Comparison of ENCODE assay signal across 19 mouse cellular contexts in genomic region chr8:88091661-88092060, GRCm38 (mm10).
"Had no signal": no experiment of that assay in that cellular context is flagged by ENCODE, and none has a peak within 500 bp of the region (broad histone marks: within the 10 kb centered on the region; RNA-seq: fewer than 3 reads in every experiment).

No protein-coding gene starts in this region.

- H3K9ac ChIP-seq: limb, embryonic 12.5 days; limb, embryonic 15.5 days; liver, embryonic 14.5 days; liver, postnatal 0 days; lung, embryonic 14.5 days; neural tube, embryonic 13.5 days had no signal

- H3K27ac ChIP-seq: limb, embryonic 12.5 days; limb, embryonic 15.5 days; liver, embryonic 14.5 days; midbrain, embryonic 10.5 days; neural tube, embryonic 13.5 days had no signal

- H3K9me3 ChIP-seq: limb, embryonic 12.5 days; limb, embryonic 15.5 days; megakaryocyte, embryonic 14.5 days; midbrain, embryonic 10.5 days; neural tube, embryonic 13.5 days had no signal

- H3K4me2 ChIP-seq: limb, embryonic 12.5 days; limb, embryonic 15.5 days; liver, embryonic 11.5 days; lung, embryonic 14.5 days; neural tube, embryonic 13.5 days had no signal

- H3K4me1 ChIP-seq: limb, embryonic 15.5 days; megakaryocyte, embryonic 14.5 days; midbrain, embryonic 10.5 days; neural tube, embryonic 13.5 days had no signal

- DNase-seq: kidney, adult 9 months; kidney, postnatal 14 days; kidney, postnatal 4 days; left cerebral cortex, postnatal 4 days; liver, postnatal 0 days; lung, embryonic 14.5 days; lung, postnatal 10 days; lung, postnatal 36 days; midbrain, embryonic 14.5 days; retina, postnatal 1 day; thymus, adult 18-20 months; thymus, postnatal 4 days had no signal

- ATAC-seq: liver, postnatal 0 days had no signal

- H3K36me3 ChIP-seq: limb, embryonic 12.5 days; limb, embryonic 15.5 days; midbrain, embryonic 10.5 days; neural tube, embryonic 13.5 days had no signal

- H3K27me3 ChIP-seq: limb, embryonic 12.5 days; limb, embryonic 15.5 days; neural tube, embryonic 13.5 days had no signal

- H3K4me3 ChIP-seq: limb, embryonic 12.5 days; limb, embryonic 15.5 days; megakaryocyte, embryonic 14.5 days; midbrain, embryonic 10.5 days; neural tube, embryonic 13.5 days had no signal
